Mouse (Mus musculus): ENCODE measurements around the gene Snx4.

DNA sequence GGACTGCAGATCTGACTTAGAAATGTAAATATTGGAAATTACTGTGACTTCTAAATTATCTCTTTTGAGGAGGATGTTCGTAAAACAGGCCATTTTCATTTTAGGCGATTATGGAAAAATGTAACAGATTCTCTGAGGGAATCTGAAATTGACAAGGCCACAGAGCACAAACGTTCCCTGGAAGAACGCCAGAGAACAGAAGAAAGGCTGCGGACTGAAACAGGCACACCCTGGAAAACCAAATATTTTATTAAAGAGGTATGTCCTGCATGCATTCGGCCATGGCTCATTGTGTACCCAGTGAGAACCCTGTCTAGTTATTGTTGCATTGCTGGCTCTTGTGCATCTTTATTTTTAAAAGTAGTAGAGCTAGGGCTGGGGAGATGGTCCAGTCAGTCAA lies 15.1 kb upstream of the Snx4 start:
- TF ChIP-seq CTCF (IDR thresholded peaks at IDR 0.05; ENCODE audit: borderline replicate concordance, insufficient read depth, low read length) (no peak), POLR2A (IDR thresholded peaks at IDR 0.05; ENCODE audit: low read depth, low read length) (no peak)
